Mouse (Mus musculus) embryonic facial prominence, embryonic 12.5 days (tissue): ENCODE data around the gene Kbtbd6. TPM values are rescaled to one million over a fixed set of nuclear protein-coding genes. Genes with fewer than 3 reads are reported as not detected.
"Not testable (repeated sequence)": the region's sequence is repeated elsewhere in the genome, so short reads cannot be mapped to it uniquely, and the experiment has no call there.

Experiments
- ATAC-seq: fragments of 200-750 bp; cut with Nextera tagmentation; 2 replicates; pipeline ENCODE4 v1.8.0; 2017; ENCODE audit not compliant: insufficient number of reproducible peaks, insufficient read depth, low FRiP score, low TSS enrichment
- H3K27ac ChIP-seq: fragments of 300-500 bp; sonication (generic); 2 replicates; pipeline ENCODE4 v1.5.1; 2016; ENCODE audit warnings: mild to moderate bottlenecking
- H3K27me3 ChIP-seq: fragments of 300-500 bp; sonication (generic); 2 replicates; pipeline ENCODE4 v1.6.1; 2016; ENCODE audit warnings: mild to moderate bottlenecking, moderate library complexity
- H3K36me3 ChIP-seq: fragments of 300-500 bp; sonication (generic); 2 replicates; pipeline ENCODE4 v1.6.1; 2016; ENCODE audit warnings: mild to moderate bottlenecking
- H3K4me1 ChIP-seq: fragments of 300-500 bp; sonication (generic); 2 replicates; pipeline ENCODE4 v1.6.1; 2016
- H3K4me2 ChIP-seq: fragments of 300-500 bp; sonication (generic); replicated peaks from 2 replicates; pipeline ENCODE4 v1.6.1; 2016; ENCODE audit warnings: mild to moderate bottlenecking, moderate library complexity
- H3K4me3 ChIP-seq: fragments of 300-500 bp; sonication (generic); 2 replicates; pipeline ENCODE4 v1.5.1; 2016; ENCODE audit warnings: mild to moderate bottlenecking
- H3K9ac ChIP-seq: fragments of 300-500 bp; sonication (generic); 2 replicates; pipeline ENCODE4 v1.6.1; 2016; ENCODE audit warnings: mild to moderate bottlenecking, moderate library complexity
- H3K9me3 ChIP-seq: fragments of 300-500 bp; sonication (generic); 2 replicates; pipeline ENCODE4 v1.6.1; 2016; ENCODE audit warnings: mild to moderate bottlenecking, moderate library complexity
- WGBS: fragments of 180-500 bp; shearing (Covaris S2); methylation state at CpG from one replicate; pipeline ENCODE4 v1.1.7; 2016; 5-methylcytosine and 5-hydroxymethylcytosine counted together
- polyA plus RNA-seq: library from polyadenylated mRNA; unstranded; fragments of >200 nt; fragmentation: Nextera tagmentation; extraction: Ambion mirVana; gene quantifications from 2 replicates; pipeline ENCODE4 v1.2.1, GENCODE M21; 2016

The Kbtbd6 gene
- polyA plus RNA-seq, 1 experiment from 2014 or later = 4.0 TPM

- H3K27ac ChIP-seq = no peak overlapping the region
- H3K4me2 ChIP-seq = no peak overlapping the region
- WGBS = 88% methylated on average over 9 of the region's 9 CpGs
- H3K36me3 ChIP-seq = no peaks in the 10 kb centered on the region
- H3K27me3 ChIP-seq = no peaks in the 10 kb centered on the region
- H3K4me3 ChIP-seq = no peak overlapping the region
- H3K4me1 ChIP-seq = no peaks in the 10 kb centered on the region
- no peak overlapping the region for H3K9ac ChIP-seq
- no peak for ATAC-seq
- H3K9me3 ChIP-seq = no peaks in the 10 kb centered on the region
Observed at GRCm38 (mm10) chr14:79444601-79445000, 7.0 kb upstream of the Kbtbd6 start.

- Histone ChIP-seq H3K9ac (no peak overlapping the region), H3K4me1 (no peaks in the 10 kb centered on the region), H3K27ac (no peak overlapping the region), H3K27me3 (no peaks in the 10 kb centered on the region), H3K4me2 (no peak overlapping the region), H3K36me3 (no peaks in the 10 kb centered on the region), H3K9me3 (no peaks in the 10 kb centered on the region), H3K4me3 (no peak overlapping the region)
- no peak for ATAC-seq
- 61% methylated on average over 16 of the region's 16 CpGs for WGBS
Observed at GRCm38 (mm10) chr14:79445055-79445620, 6.5 kb upstream of the Kbtbd6 start.

- not testable (repeated sequence) for H3K9ac ChIP-seq, H3K4me1 ChIP-seq, H3K27me3 ChIP-seq, H3K36me3 ChIP-seq, H3K4me3 ChIP-seq, H3K9me3 ChIP-seq, H3K27ac ChIP-seq, H3K4me2 ChIP-seq
- 97% methylated on average over 8 of the region's 10 CpGs for WGBS
- ATAC-seq = peak; percentile 53; the same call in 1 of the 2 replicates
Observed at GRCm38 (mm10) chr14:79452591-79452934, 928 bp downstream of the Kbtbd6 start.

GRCm38 (mm10) chr14:79460401-79460800 is 8.8 kb downstream of the Kbtbd6 start:
- Histone ChIP-seq H3K4me1 (no peaks in the 10 kb centered on the region), H3K9me3 (no peaks in the 10 kb centered on the region), H3K4me3 (no peak overlapping the region), H3K4me2 (no peak overlapping the region), H3K36me3 (peaks cover 31% of the 10 kb centered on the region), H3K27me3 (no peaks in the 10 kb centered on the region), H3K27ac (no peak overlapping the region), H3K9ac (no peak overlapping the region)
- WGBS = 91% methylated on average over 1 of the region's 1 CpGs
- ATAC-seq = no peak

- Histone ChIP-seq H3K4me1 (no peaks in the 10 kb centered on the region), H3K27me3 (no peaks in the 10 kb centered on the region), H3K4me3 (no peak overlapping the region), H3K9ac (no peak overlapping the region), H3K36me3 (peaks cover 37% of the 10 kb centered on the region), H3K27ac (no peak overlapping the region), H3K9me3 (no peaks in the 10 kb centered on the region), H3K4me2 (no peak overlapping the region)
- ATAC-seq = no peak
- 93% methylated on average over 4 of the region's 4 CpGs for WGBS
Observed at GRCm38 (mm10) chr14:79460988-79461387, 9.4 kb downstream of the Kbtbd6 start.

- no peaks in the 10 kb centered on the region for H3K27me3 ChIP-seq
- H3K9me3 ChIP-seq = no peaks in the 10 kb centered on the region
- peaks cover 64% of the 10 kb centered on the region for H3K36me3 ChIP-seq
- H3K4me3 ChIP-seq = no peak overlapping the region
- H3K4me1 ChIP-seq = no peaks in the 10 kb centered on the region
- H3K27ac ChIP-seq = no peak overlapping the region
- WGBS = 85% methylated on average over 1 of the region's 1 CpGs
- ATAC-seq = no peak
- no peak overlapping the region for H3K4me2 ChIP-seq
- H3K9ac ChIP-seq = no peak overlapping the region
Observed at GRCm38 (mm10) chr14:79465623-79466022, 14.0 kb downstream of the Kbtbd6 start.

- no peaks in the 10 kb centered on the region for H3K4me1 ChIP-seq
- no peak overlapping the region for H3K27ac ChIP-seq
- 28% methylated on average over 3 of the region's 3 CpGs for WGBS
- H3K9ac ChIP-seq = no peak overlapping the region
- no peak overlapping the region for H3K4me2 ChIP-seq
- no peak for ATAC-seq
- no peak overlapping the region for H3K4me3 ChIP-seq
- peaks cover 66% of the 10 kb centered on the region for H3K36me3 ChIP-seq
- no peaks in the 10 kb centered on the region for H3K27me3 ChIP-seq
- H3K9me3 ChIP-seq = no peaks in the 10 kb centered on the region
Observed at GRCm38 (mm10) chr14:79467621-79468020, 16.0 kb downstream of the Kbtbd6 start.

- Histone ChIP-seq H3K9me3 (no peaks in the 10 kb centered on the region), H3K4me2 (no peak overlapping the region), H3K27ac (no peak overlapping the region), H3K9ac (no peak overlapping the region), H3K4me1 (no peaks in the 10 kb centered on the region), H3K4me3 (no peak overlapping the region), H3K27me3 (no peaks in the 10 kb centered on the region), H3K36me3 (peaks cover 76% of the 10 kb centered on the region)
- no peak for ATAC-seq
- 93% methylated on average over 2 of the region's 2 CpGs for WGBS
Observed at GRCm38 (mm10) chr14:79473384-79473783, 21.7 kb downstream of the Kbtbd6 start.

- H3K27me3 ChIP-seq = no peaks in the 10 kb centered on the region
- H3K9me3 ChIP-seq = no peaks in the 10 kb centered on the region
- peaks cover 31% of the 10 kb centered on the region for H3K4me1 ChIP-seq
- under 1% methylated on average over 81 of the region's 96 CpGs for WGBS
- H3K36me3 ChIP-seq = peaks cover 18% of the 10 kb centered on the region
- H3K27ac ChIP-seq = peak within 1 kb of the TSS; percentile 100
- H3K9ac ChIP-seq = peak within 1 kb of the TSS; percentile 96
- H3K4me2 ChIP-seq = peak within 1 kb of the TSS; percentile 62
- H3K4me3 ChIP-seq = peak within 1 kb of the TSS; percentile 85
- ATAC-seq = peak; percentile 72
Observed at GRCm38 (mm10) chr14:79480624-79481338, 29.1 kb downstream of the Kbtbd6 start, which contains the start of gene Elf1. Gene Elf1, plus strand, starts transcription at chr14:79481194.

- Histone ChIP-seq H3K9ac (peak within 1 kb of the TSS; percentile 96), H3K27ac (peak within 1 kb of the TSS; percentile 100), H3K9me3 (no peaks in the 10 kb centered on the region), H3K27me3 (no peaks in the 10 kb centered on the region), H3K4me3 (peak within 1 kb of the TSS; percentile 85), H3K4me1 (peaks cover 35% of the 10 kb centered on the region), H3K4me2 (peak within 1 kb of the TSS; percentile 62), H3K36me3 (peaks cover 12% of the 10 kb centered on the region)
- WGBS = under 1% methylated on average over 80 of the region's 86 CpGs
- peak; percentile 87 for ATAC-seq
Observed at GRCm38 (mm10) chr14:79481339-79482151, 29.9 kb downstream of the Kbtbd6 start, which contains the start of gene Wbp4. Gene Wbp4, minus strand, starts transcription at chr14:79481520.

- Histone ChIP-seq H3K9me3 (no peaks in the 10 kb centered on the region), H3K27me3 (no peaks in the 10 kb centered on the region), H3K9ac (peak overlapping the region; percentile 96), H3K36me3 (peaks cover 8% of the 10 kb centered on the region; the same call in 1 of the 2 replicates), H3K4me1 (peaks cover 42% of the 10 kb centered on the region), H3K4me2 (peak overlapping the region; percentile 62), H3K27ac (peak overlapping the region; percentile 100), H3K4me3 (peak overlapping the region; percentile 85)
- under 1% methylated on average over 11 of the region's 11 CpGs for WGBS
- ATAC-seq = no peak
Observed at GRCm38 (mm10) chr14:79482251-79482661, 30.6 kb downstream of the Kbtbd6 start.
